Mouse (Mus musculus) cerebellum, postnatal 10 days (tissue): ENCODE data around the gene Tgtp2.
"Not testable (repeated sequence)": the region's sequence is repeated elsewhere in the genome, so short reads cannot be mapped to it uniquely, and the experiment has no call there.

Experiments used
- DNase-seq, 2 experiments: peaks; one replicate each; pipeline ENCODE4 v3.0.0; 2021; ENCODE audit warnings: mixed read lengths in 2 of 2

Gene Tgtp2

GRCm38 (mm10) chr11:49084875-49085274 lies 20.9 kb upstream of the Tgtp2 start:
- peak; percentile 14 to 30 for DNase-seq

- no peak for DNase-seq
Observed at GRCm38 (mm10) chr11:49084385-49084784, 20.4 kb upstream of the Tgtp2 start.

GRCm38 (mm10) chr11:49083808-49084207 lies 19.8 kb upstream of the Tgtp2 start:
- DNase-seq: no peak

GRCm38 (mm10) chr11:49083146-49083545 lies 19.1 kb upstream of the Tgtp2 start:
- DNase-seq: no peak

GRCm38 (mm10) chr11:49081886-49082285 lies 17.9 kb upstream of the Tgtp2 start:
- no peak for DNase-seq

GRCm38 (mm10) chr11:49081356-49081755 lies 17.4 kb upstream of the Tgtp2 start:
- DNase-seq: no peak

- DNase-seq: no peak
Observed at GRCm38 (mm10) chr11:49080636-49081035, 16.6 kb upstream of the Tgtp2 start.

- DNase-seq: no peak
Observed at GRCm38 (mm10) chr11:49078719-49079118, 14.7 kb upstream of the Tgtp2 start.

GRCm38 (mm10) chr11:49077012-49077411 lies 13.0 kb upstream of the Tgtp2 start:
- no peak for DNase-seq

- not testable (repeated sequence) for DNase-seq
Observed at GRCm38 (mm10) chr11:49076001-49076757, 12.2 kb upstream of the Tgtp2 start, which contains the start of gene Ifi47. TSS of gene Ifi47 (plus strand) at chr11:49076587.

GRCm38 (mm10) chr11:49068358-49068757 lies 4.4 kb upstream of the Tgtp2 start:
- DNase-seq: no peak

GRCm38 (mm10) chr11:49061865-49062264 lies 2.1 kb downstream of the Tgtp2 start:
- not testable (repeated sequence) for DNase-seq

GRCm38 (mm10) chr11:49060061-49060460 lies 3.9 kb downstream of the Tgtp2 start:
- DNase-seq: not testable (repeated sequence)

GRCm38 (mm10) chr11:49051894-49052293 lies 12.1 kb downstream of the Tgtp2 start:
- not testable (repeated sequence) for DNase-seq

- DNase-seq: not testable (repeated sequence)
Observed at GRCm38 (mm10) chr11:49051093-49051891, 12.7 kb downstream of the Tgtp2 start, which contains the start of gene 9930111J21Rik2. TSS of gene 9930111J21Rik2 (minus strand) at chr11:49051242.

- DNase-seq: not testable (repeated sequence)
Observed at GRCm38 (mm10) chr11:49050064-49050463, 13.9 kb downstream of the Tgtp2 start.

GRCm38 (mm10) chr11:49012074-49012473 lies 51.9 kb downstream of the Tgtp2 start:
- DNase-seq: not testable (repeated sequence)
